Mouse (Mus musculus) ES-E14 (cell line): Measurements from ENCODE around the gene Il15ra.

Experiments used
- CHD2 ChIP-seq: IDR thresholded peaks from 2 replicates; pipeline ENCODE4 v1.6.1; 2014; ENCODE audit warnings: mild to moderate bottlenecking, low read depth, low read length, inconsistent platforms
- MAFK ChIP-seq: IDR thresholded peaks from 2 replicates; pipeline ENCODE4 v1.6.1; 2014; ENCODE audit warnings: mild to moderate bottlenecking, low read depth, low read length, inconsistent platforms; ENCODE audit not compliant: insufficient read depth
- ZC3H11A ChIP-seq: IDR thresholded peaks from 2 replicates; pipeline ENCODE4 v1.6.1; 2012; ENCODE audit warnings: low read depth, mild to moderate bottlenecking, inconsistent platforms, low read length, borderline replicate concordance

- TF ChIP-seq MAFK (no peak), ZC3H11A (no peak), CHD2 (no peak)
Measured at GRCm38 (mm10) chr2:11738794-11739193, 33.7 kb downstream of the Il15ra start.
